Mouse (Mus musculus) hematopoietic stem cell, adult 5-6 weeks (primary cell): ENCODE measurements at regions not wholly inside any gene's neighbourhood (a gene's known extent, or its start where the extent isn't known, plus 50 kb on each side); places are given as distances from the start of the nearest gene placed in this dataset.

ENCODE experiments used
- ATAC-seq, 2 experiments: fragments of 125-278 bp in 1 of 2; replicated peaks in 1 of 2; 2 replicates each; pipeline ENCODE4 v1.8.0; 2016 to 2017; ENCODE audit warnings: inconsistent platforms in 2 of 2, mild to moderate bottlenecking in 2 of 2, moderate number of reproducible peaks in 2 of 2, low read depth in 1 of 2, moderate TSS enrichment in 1 of 2; ENCODE audit not compliant: low FRiP score in 2 of 2, poor library complexity in 2 of 2, severe bottlenecking in 2 of 2, insufficient read depth in 1 of 2, low TSS enrichment in 1 of 2

DNA sequence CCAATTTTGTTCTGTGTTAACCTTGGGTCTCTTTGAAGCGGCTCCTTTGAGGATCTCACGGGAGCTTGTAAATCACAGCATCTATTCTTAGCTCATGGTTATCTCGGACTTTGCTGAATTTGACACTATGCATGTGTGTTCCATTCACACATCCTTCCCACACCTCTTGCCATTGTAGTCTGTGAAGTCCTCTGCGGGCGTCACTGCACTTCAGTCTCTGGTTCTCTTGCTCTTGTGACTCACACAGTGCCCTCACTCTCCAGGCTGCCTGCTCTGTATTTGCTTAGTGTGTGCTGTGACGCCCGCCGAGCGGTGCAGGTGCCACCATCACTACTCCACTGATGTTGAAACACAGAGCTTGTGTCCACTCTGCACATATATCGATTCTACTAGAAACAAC, 1271.2 kb downstream of the Synb start:
- ATAC-seq = no peak

DNA sequence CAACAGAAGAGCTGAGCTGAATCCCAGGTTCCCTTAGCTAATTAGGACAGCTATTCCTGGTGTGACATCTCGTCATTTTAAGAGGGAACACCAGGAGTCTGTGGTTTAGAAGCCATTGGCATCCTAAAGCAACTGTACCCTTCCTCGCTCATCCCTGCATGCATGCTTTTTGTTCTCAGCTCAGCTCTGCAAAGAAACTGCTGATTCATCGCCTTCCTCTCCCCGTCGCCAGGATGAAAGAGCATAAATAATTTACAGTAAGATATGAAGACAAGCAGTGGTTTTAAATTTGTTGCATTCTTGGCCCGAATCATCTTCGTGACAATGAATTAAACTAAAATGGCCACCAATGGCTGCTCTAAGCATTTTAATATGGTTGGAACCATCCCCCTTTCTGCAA, 1272.9 kb downstream of the Synb start:
- ATAC-seq = peak; percentile 25 to 71; a peak in 3 of 4 replicates

DNA sequence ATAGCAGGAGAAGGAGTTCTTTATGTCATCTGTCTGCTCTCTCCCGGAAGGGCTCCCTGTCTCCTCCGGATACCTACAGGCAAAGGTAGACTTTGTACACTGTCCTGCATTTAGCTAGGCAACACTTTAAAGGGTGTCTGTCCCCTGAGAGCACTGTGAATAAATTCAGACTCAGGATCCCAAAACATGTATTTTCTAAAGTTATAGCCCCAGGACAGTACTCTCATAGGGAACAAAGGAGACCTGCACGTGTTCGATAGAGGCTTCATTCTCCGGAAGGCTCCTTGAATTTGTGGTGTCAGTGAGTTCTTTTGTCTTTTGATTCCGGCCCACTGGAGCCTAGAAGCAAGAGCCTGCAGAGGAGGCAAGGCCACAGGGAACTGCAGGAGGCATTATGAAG, 1273.3 kb downstream of the Synb start:
- no peak for ATAC-seq

DNA sequence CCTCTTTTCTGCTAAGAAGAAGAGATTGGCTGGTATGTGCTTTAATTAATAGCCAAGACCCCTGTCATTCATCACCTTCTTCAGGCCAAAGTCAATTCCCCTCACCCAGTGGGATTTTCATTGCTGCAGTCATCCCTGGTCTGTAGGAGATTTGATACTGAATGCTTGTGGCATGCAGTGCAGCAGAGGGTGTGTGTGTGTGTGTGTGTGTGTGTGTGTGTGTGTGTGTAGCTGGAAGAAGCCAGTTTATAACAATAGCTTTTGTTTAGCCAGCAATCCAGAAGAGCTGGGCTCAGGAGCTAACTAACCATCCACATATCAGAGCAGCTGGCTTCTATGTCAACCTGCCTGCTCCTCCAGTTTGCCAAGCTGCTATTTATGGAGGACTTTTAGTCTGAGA, 1275.4 kb downstream of the Synb start:
- no peak for ATAC-seq

GRCm38 (mm10) chr14:67996790-67997417, 1297.2 kb downstream of the Synb start:
- no peak for ATAC-seq

- no peak for ATAC-seq
Measured at GRCm38 (mm10) chr14:67993611-67994051, 1300.5 kb downstream of the Synb start.

DNA sequence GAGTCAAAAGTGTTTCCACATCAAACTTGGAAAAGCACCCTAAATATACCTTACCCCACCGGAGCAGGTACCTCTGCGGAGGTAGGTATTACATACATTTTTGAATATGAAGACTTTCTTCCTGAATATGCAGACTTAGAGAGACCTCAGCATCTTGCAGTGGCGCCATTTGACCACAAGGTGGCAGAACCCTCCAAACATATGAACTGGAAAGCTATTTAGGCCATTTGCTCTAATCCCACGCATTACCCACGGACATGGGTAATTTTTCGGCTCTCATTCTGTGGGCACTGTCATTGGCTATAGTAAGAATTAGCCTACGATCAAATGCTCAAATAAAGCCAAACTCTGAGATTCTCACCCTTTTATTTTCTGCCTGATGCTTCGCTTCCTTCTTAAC, 1301.0 kb downstream of the Synb start:
- ATAC-seq = peak in 1 of 2 experiments; percentile 42; a peak in 1 of 4 replicates

DNA sequence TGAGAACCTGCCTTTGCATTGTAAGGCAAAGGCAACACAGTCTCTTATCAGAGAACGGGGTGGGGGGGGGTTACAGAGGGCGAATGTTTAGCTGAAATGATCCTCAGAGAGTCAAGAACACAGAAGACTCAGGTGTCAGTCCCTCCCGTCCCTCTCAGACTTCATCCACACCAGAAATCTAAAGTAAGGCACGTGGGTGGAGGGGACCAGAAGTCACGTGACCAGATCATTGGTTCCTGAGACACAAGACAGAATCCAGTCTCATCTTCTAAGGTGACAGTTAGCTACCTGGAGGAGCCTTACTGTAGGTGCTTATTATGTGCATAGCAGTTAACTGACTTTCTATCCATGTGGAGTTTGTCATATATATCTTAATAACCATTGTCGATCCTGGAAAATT, 1302.0 kb downstream of the Synb start:
- ATAC-seq = no peak

- no peak for ATAC-seq
Measured at GRCm38 (mm10) chr14:67990271-67990670, 1303.8 kb downstream of the Synb start.
